Mouse (Mus musculus): Measurements from ENCODE around the gene P2rx5.

GRCm38 (mm10) chr11:73205194-73205593 is 45.0 kb downstream of the P2rx5 start:
- TF ChIP-seq CTCF (IDR thresholded peaks at IDR 0.05; ENCODE audit: insufficient read depth, low read depth, low read length) (no peak), POLR2A (IDR thresholded peaks at IDR 0.05; ENCODE audit: insufficient read depth, low read depth, low read length) (no peak)
